Mouse (Mus musculus) ES-Bruce4 (cell line): Measurements from ENCODE around the gene Pum1.

Source experiments
- CTCF ChIP-seq: IDR thresholded peaks from one replicate; pipeline ENCODE4 v1.8.1; 2011; ENCODE audit warnings: low read depth, low read length
- EP300 ChIP-seq: IDR thresholded peaks from 2 replicates; pipeline ENCODE4 v1.6.1; 2011; ENCODE audit warnings: low read depth, low read length; ENCODE audit not compliant: insufficient read depth
- POLR2A ChIP-seq: IDR thresholded peaks from one replicate; pipeline ENCODE4 v1.8.1; 2011; ENCODE audit warnings: low read length; ENCODE audit not compliant: insufficient read depth

DNA sequence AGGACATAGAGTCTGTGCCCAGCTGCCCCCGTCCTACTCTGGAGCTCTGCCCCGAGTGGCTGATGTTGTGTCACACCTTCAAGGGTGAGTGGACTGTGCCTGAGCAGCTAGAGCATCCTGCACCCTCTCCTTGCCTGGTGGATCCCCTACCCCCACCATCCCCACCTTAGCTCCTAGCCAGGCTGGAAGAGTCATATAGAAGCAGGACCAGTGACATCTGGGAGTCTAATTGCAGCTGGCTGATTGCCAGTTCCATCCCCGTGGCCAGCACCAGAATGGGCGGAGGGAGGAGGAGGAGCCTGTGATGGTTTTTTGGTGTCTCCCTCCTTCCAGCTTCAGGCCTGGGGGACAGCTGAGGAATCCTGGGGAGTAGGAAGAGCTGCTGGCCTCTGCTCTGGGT lies 136.0 kb downstream of the Pum1 start:
- no peak for TF ChIP-seq CTCF
- TF ChIP-seq POLR2A: no peak
- TF ChIP-seq EP300: no peak
